Mouse (Mus musculus) MEL (cell line): Measurements from ENCODE around the gene Map4k1. TPM values are rescaled to one million over a fixed set of nuclear protein-coding genes. Genes with fewer than 3 reads are reported as not detected.

Source experiments
- DNase-seq: peaks from one replicate; pipeline ENCODE4 v3.0.0; 2011; ENCODE audit warnings: low read depth, low spot score
- H3K27ac ChIP-seq: 2 replicates; pipeline ENCODE4 v1.5.1; 2012; ENCODE audit warnings: low read depth, mild to moderate bottlenecking, control low read depth, low read length, moderate library complexity; ENCODE audit not compliant: control insufficient read depth
- H3K27me3 ChIP-seq, 2 experiments: fragments of 150-350 bp in 1 of 2; sonication (generic) in 1 of 2; 2 replicates each; pipeline ENCODE4 v1.6.1; 2012; ENCODE audit warnings: low read length in 2 of 2, mild to moderate bottlenecking in 2 of 2, improper control_type of control experiment in 1 of 2, moderate library complexity in 1 of 2; ENCODE audit not compliant: insufficient read depth in 2 of 2, control insufficient read depth in 1 of 2
- H3K36me3 ChIP-seq, 2 experiments: 2 replicates each; pipeline ENCODE4 v1.6.1; 2012 to 2014; ENCODE audit warnings: low read length in 2 of 2, improper control_type of control experiment in 1 of 2, inconsistent platforms in 1 of 2, mild to moderate bottlenecking in 1 of 2; ENCODE audit not compliant: insufficient read depth in 2 of 2, control insufficient read depth in 1 of 2
- H3K4me1 ChIP-seq, 2 experiments: fragments of 150-350 bp in 1 of 2; sonication (generic) in 1 of 2; 2 replicates each; pipeline ENCODE4 v1.6.1; 2012; ENCODE audit warnings: low read length in 2 of 2, improper control_type of control experiment in 1 of 2, mild to moderate bottlenecking in 1 of 2; ENCODE audit not compliant: insufficient read depth in 2 of 2, control insufficient read depth in 1 of 2
- H3K4me3 ChIP-seq, 2 experiments: fragments of 150-350 bp in 1 of 2; sonication (generic) in 1 of 2; 2 replicates each; pipeline ENCODE4 v1.5.1; 2012; ENCODE audit warnings: low read depth in 2 of 2, low read length in 2 of 2, mild to moderate bottlenecking in 2 of 2, moderate library complexity in 2 of 2, control low read depth in 1 of 2, improper control_type of control experiment in 1 of 2; ENCODE audit not compliant: control insufficient read depth in 1 of 2, insufficient read depth in 1 of 2
- H3K79me2 ChIP-seq: 2 replicates; pipeline ENCODE4 v1.6.1; 2012; ENCODE audit warnings: mild to moderate bottlenecking, low read length, moderate library complexity; ENCODE audit not compliant: control insufficient read depth, poor library complexity, insufficient read depth
- H3K9ac ChIP-seq: 2 replicates; pipeline ENCODE4 v1.6.1; 2012; ENCODE audit warnings: low read depth, mild to moderate bottlenecking, control low read depth, low read length, moderate library complexity; ENCODE audit not compliant: control insufficient read depth, poor library complexity, severe bottlenecking
- H3K9me3 ChIP-seq: fragments of 150-350 bp; sonication (generic); replicated peaks from 2 replicates; pipeline ENCODE4 v1.6.1; 2012; ENCODE audit warnings: mild to moderate bottlenecking, low read length, improper control_type of control experiment, moderate library complexity; ENCODE audit not compliant: insufficient read depth
- BHLHE40 ChIP-seq: IDR thresholded peaks from 2 replicates; pipeline ENCODE4 v1.6.1; 2012; ENCODE audit warnings: low read depth, mild to moderate bottlenecking, inconsistent platforms, low read length, improper control_type of control experiment, borderline replicate concordance
- CHD2 ChIP-seq: IDR thresholded peaks from 2 replicates; pipeline ENCODE4 v1.6.1; 2011; ENCODE audit warnings: low read length, improper control_type of control experiment
- CTCF ChIP-seq, 3 experiments: IDR thresholded peaks in 2 of 3; conservative IDR thresholded peaks in 1 of 3; 2 replicates each; pipeline ENCODE4 v1.5.1; 2011 to 2012; ENCODE audit warnings: low read length in 3 of 3, low read depth in 2 of 3, mild to moderate bottlenecking in 2 of 3, improper control_type of control experiment in 1 of 3, inconsistent platforms in 1 of 3, mixed read lengths in 1 of 3, moderate library complexity in 1 of 3; ENCODE audit not compliant: control insufficient read depth in 1 of 3, insufficient read depth in 1 of 3, poor library complexity in 1 of 3, severe bottlenecking in 1 of 3
- EP300 ChIP-seq, 2 experiments: IDR thresholded peaks; 2 replicates each; pipeline ENCODE4 v1.6.1; 2011; ENCODE audit warnings: improper control_type of control experiment in 2 of 2, low read length in 2 of 2, low read depth in 1 of 2, mild to moderate bottlenecking in 1 of 2
- ETS1 ChIP-seq: IDR thresholded peaks from 2 replicates; pipeline ENCODE4 v1.6.1; 2012; ENCODE audit warnings: low read depth, mild to moderate bottlenecking, inconsistent platforms, low read length, improper control_type of control experiment, moderate library complexity
- GABPA ChIP-seq: IDR thresholded peaks from 2 replicates; pipeline ENCODE4 v1.6.1; 2012; ENCODE audit warnings: low read depth, mild to moderate bottlenecking, inconsistent platforms, low read length, improper control_type of control experiment, moderate library complexity
- GATA1 ChIP-seq: IDR thresholded peaks from 2 replicates; pipeline ENCODE4 v1.6.1; 2011; ENCODE audit warnings: low read depth, low read length, improper control_type of control experiment
- HCFC1 ChIP-seq: IDR thresholded peaks from 2 replicates; pipeline ENCODE4 v1.6.1; 2012; ENCODE audit warnings: low read depth, mild to moderate bottlenecking, inconsistent platforms, low read length, improper control_type of control experiment, moderate library complexity
- MAFK ChIP-seq: IDR thresholded peaks from 2 replicates; pipeline ENCODE4 v1.6.1; 2011; ENCODE audit warnings: low read depth, mild to moderate bottlenecking, low read length, improper control_type of control experiment, borderline replicate concordance
- MAX ChIP-seq: IDR thresholded peaks from 2 replicates; pipeline ENCODE4 v1.6.1; 2011; ENCODE audit warnings: low read length, improper control_type of control experiment
- MEF2A ChIP-seq: IDR thresholded peaks from 2 replicates; pipeline ENCODE4 v1.6.1; 2014; ENCODE audit warnings: low read depth, mild to moderate bottlenecking, inconsistent platforms, low read length, improper control_type of control experiment; ENCODE audit not compliant: poor library complexity, insufficient replicate concordance, severe bottlenecking; ENCODE audit errors: extremely low read depth
- MXI1 ChIP-seq: IDR thresholded peaks from 2 replicates; pipeline ENCODE4 v1.6.1; 2011; ENCODE audit warnings: mild to moderate bottlenecking, low read depth, low read length, improper control_type of control experiment
- MYB ChIP-seq: IDR thresholded peaks from 2 replicates; pipeline ENCODE4 v1.6.1; 2011; ENCODE audit warnings: mild to moderate bottlenecking, low read depth, low read length, improper control_type of control experiment
- NELFE ChIP-seq: IDR thresholded peaks from 2 replicates; pipeline ENCODE4 v1.6.1; 2011; ENCODE audit warnings: low read depth, low read length, improper control_type of control experiment
- POLR2A ChIP-seq, 2 experiments: IDR thresholded peaks; 2 replicates each; pipeline ENCODE4 v1.6.1; 2011 to 2012; ENCODE audit warnings: low read length in 2 of 2, mild to moderate bottlenecking in 2 of 2, control low read depth in 1 of 2, improper control_type of control experiment in 1 of 2, low read depth in 1 of 2, moderate library complexity in 1 of 2; ENCODE audit not compliant: control insufficient read depth in 1 of 2, insufficient read depth in 1 of 2, poor library complexity in 1 of 2
- POLR2AphosphoS5 ChIP-seq: IDR thresholded peaks from 2 replicates; pipeline ENCODE4 v1.6.1; 2012; ENCODE audit warnings: low read depth, borderline replicate concordance, mild to moderate bottlenecking, inconsistent platforms, low read length, moderate library complexity, mixed read lengths
- RAD21 ChIP-seq: IDR thresholded peaks from 2 replicates; pipeline ENCODE4 v1.6.1; 2011; ENCODE audit warnings: mild to moderate bottlenecking, low read depth, low read length, improper control_type of control experiment
- SIN3A ChIP-seq: IDR thresholded peaks from 2 replicates; pipeline ENCODE4 v1.6.1; 2012; ENCODE audit warnings: low read length, improper control_type of control experiment, inconsistent platforms
- TAL1 ChIP-seq: IDR thresholded peaks from 2 replicates; pipeline ENCODE4 v1.6.1; 2012; ENCODE audit warnings: mild to moderate bottlenecking, inconsistent platforms, low read length, moderate library complexity, mixed read lengths
- TBP ChIP-seq: IDR thresholded peaks from 2 replicates; pipeline ENCODE4 v1.8.0; 2011; ENCODE audit warnings: low read depth, low read length, improper control_type of control experiment
- ZC3H11A ChIP-seq: IDR thresholded peaks from 2 replicates; pipeline ENCODE4 v1.6.1; 2012; ENCODE audit warnings: low read depth, mild to moderate bottlenecking, inconsistent platforms, low read length, improper control_type of control experiment
- ZMIZ1 ChIP-seq: IDR thresholded peaks from 2 replicates; pipeline ENCODE4 v1.6.1; 2012; ENCODE audit warnings: low read depth, mild to moderate bottlenecking, inconsistent platforms, low read length, improper control_type of control experiment, moderate library complexity
- ZNF384 ChIP-seq: IDR thresholded peaks from 2 replicates; pipeline ENCODE4 v1.6.1; 2012; ENCODE audit warnings: low read depth, mild to moderate bottlenecking, inconsistent platforms, low read length, improper control_type of control experiment
- polyA plus RNA-seq, 2 experiments: library from polyadenylated mRNA; stranded (reverse) in 1 of 2; unstranded in 1 of 2; fragments of >175 nt in 1 of 2; fragments of >200 nt in 1 of 2; gene quantifications; 2 replicates each; pipeline versions ENCODE4 v1.2.1 to v1.2.4; 2012; ENCODE audit warnings: low replicate concordance in 2 of 2, low read depth in 1 of 2; ENCODE audit not compliant: insufficient read length in 2 of 2, insufficient read depth in 1 of 2, missing spikeins in 1 of 2
- total RNA-seq: library from RNA; depleted of rRNA; stranded (reverse); fragments of 300-350 nt; gene quantifications from 2 replicates; pipeline ENCODE4 v1.2.3, GENCODE M21; 2012

Gene Map4k1
- total and polyA plus RNA-seq, 3 experiments = 17.3 to 50.8 TPM; not detected in 1

- TF ChIP-seq GATA1 (no peak), MEF2A (no peak), EP300 (IDR thresholded peaks at IDR 0.05; ENCODE audit: low read depth in 1 of 2, low read length in 2 of 2) (no peak; a peak in 1 of 4 replicates), NELFE (no peak), ETS1 (peak; percentile 43; the same call in 1 of the 2 replicates), ZNF384 (no peak), BHLHE40 (peak; percentile 48; the same call in 1 of the 2 replicates), POLR2AphosphoS5 (no peak), GABPA (no peak), CTCF (IDR thresholded peaks at IDR 0.05 in 2 of 3, conservative IDR thresholded peaks at IDR 0.05 in 1 of 3; ENCODE audit: control insufficient read depth in 1 of 3, insufficient read depth in 1 of 3, low read depth in 2 of 3, low read length in 3 of 3, poor library complexity in 1 of 3, severe bottlenecking in 1 of 3) (no peak), MYB (no peak), MAX (peak; percentile 79), TAL1 (no peak), POLR2A (IDR thresholded peaks at IDR 0.05; ENCODE audit: control insufficient read depth in 1 of 2, insufficient read depth in 1 of 2, low read depth in 1 of 2, low read length in 2 of 2, poor library complexity in 1 of 2) (no peak; a peak in 1 of 4 replicates), MXI1 (peak; percentile 91)
These were observed 594 bp downstream of the Map4k1 start (continued) for GRCm38 (mm10) chr7:28982274-28983013.

GRCm38 (mm10) chr7:28983141-28983564 lies 1.3 kb downstream of the Map4k1 start:
- Histone ChIP-seq H3K9ac (peak overlapping the region; percentile 86), H3K4me1 (peaks cover 0 to 20% of the 10 kb centered on the region in 2 experiments; a peak in 2 of 4 replicates), H3K27me3 (no peaks in the 10 kb centered on the region), H3K9me3 (no peaks in the 10 kb centered on the region), H3K79me2 (peaks cover 27% of the 10 kb centered on the region), H3K36me3 (peaks cover 2 to 15% of the 10 kb centered on the region in 2 experiments; a peak in 3 of 4 replicates), H3K27ac (peak overlapping the region; percentile 94), H3K4me3 (peak overlapping the region; percentile 67 to 69)
- no peak for TF ChIP-seq RAD21
- peak; percentile 42; the same call in 1 of the 2 replicates for TF ChIP-seq CHD2
- no peak for TF ChIP-seq ZC3H11A
- no peak for TF ChIP-seq MAFK
- TF ChIP-seq MEF2A = no peak
- TF ChIP-seq GATA1 = no peak
- TF ChIP-seq SIN3A = 0 out of 2 replicates have a peak, but pooled peaks have one; percentile 17
- peak; percentile 22 to 64; a peak in 1 of 4 replicates for TF ChIP-seq POLR2A (IDR thresholded peaks at IDR 0.05; ENCODE audit: control insufficient read depth in 1 of 2, insufficient read depth in 1 of 2, low read depth in 1 of 2, low read length in 2 of 2, poor library complexity in 1 of 2)
- peak; percentile 71 for TF ChIP-seq TBP
- TF ChIP-seq MXI1 = no peak; the same call in 1 of the 2 replicates
- no peak for TF ChIP-seq ZMIZ1
- no peak; the same call in 1 of the 2 replicates for TF ChIP-seq HCFC1
- TF ChIP-seq MAX = no peak; the same call in 1 of the 2 replicates
- DNase-seq = peak; percentile 86
